Mouse (Mus musculus): ENCODE data around the gene Ppp2r5e. TPM values are rescaled to one million over a fixed set of nuclear protein-coding genes. Genes with fewer than 3 reads are reported as not detected.
A peak's percentile ranks its signal among the peaks of the same experiment; 100 is the strongest.

Ppp2r5e gene
- polyA plus RNA-seq, 1 experiment = 15.9 TPM

DNA sequence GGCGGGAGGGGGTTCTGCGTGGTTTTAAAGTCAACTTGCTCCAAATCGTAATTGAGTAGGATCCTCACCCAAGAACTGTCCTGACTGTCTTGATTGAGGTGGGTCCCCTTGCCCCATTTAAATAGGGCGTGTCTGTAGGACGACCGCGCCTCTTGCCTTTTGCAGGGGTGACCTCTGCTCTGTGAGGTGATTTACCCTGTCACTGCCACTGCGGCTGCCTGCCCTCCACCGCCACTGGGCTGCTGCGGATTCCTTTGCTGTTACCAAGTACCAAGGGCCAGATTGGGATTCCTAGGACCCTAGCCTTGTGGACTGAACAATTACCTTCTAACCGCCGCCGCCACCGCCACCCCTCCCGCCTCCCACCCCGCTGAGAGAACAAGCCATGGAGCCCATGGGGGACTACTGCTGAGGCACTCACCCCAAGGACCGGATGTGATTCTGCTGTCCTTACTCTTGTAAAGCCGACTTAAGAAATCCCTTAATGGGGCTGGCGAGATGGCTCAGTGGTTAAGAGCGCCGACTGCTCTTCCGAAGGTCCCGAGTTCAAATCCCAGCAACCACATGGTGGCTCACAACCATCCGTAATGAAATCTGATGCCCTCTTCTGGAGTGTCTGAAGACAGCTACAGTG lies 20.2 kb upstream of the Ppp2r5e start:
- Histone ChIP-seq H3K4me1 (peaks cover 12% of the 10 kb centered on the region; the same call in 1 of the 2 replicates), H3K27me3 (replicated peaks) (peaks cover 20% of the 10 kb centered on the region), H3K36me3 (replicated peaks; ENCODE audit: low read length) (no peaks in the 10 kb centered on the region), H3K4me3 (replicated peaks) (no peak overlapping the region), H3K9me3 (peaks cover 22% of the 10 kb centered on the region)
- no peak for TF ChIP-seq GATA1 (IDR thresholded peaks at IDR 0.05; ENCODE audit: borderline replicate concordance, low read length)
- no peak for TF ChIP-seq FLI1 (IDR thresholded peaks at IDR 0.05; ENCODE audit: low read length)

- H3K27me3 ChIP-seq (replicated peaks) = peaks cover 24% of the 10 kb centered on the region
- H3K4me3 ChIP-seq (replicated peaks) = no peak overlapping the region
- H3K9me3 ChIP-seq = peaks cover 16% of the 10 kb centered on the region
- peaks cover 12% of the 10 kb centered on the region; the same call in 1 of the 2 replicates for H3K4me1 ChIP-seq
- no peak for TF ChIP-seq FLI1 (IDR thresholded peaks at IDR 0.05; ENCODE audit: low read length)
- no peak for TF ChIP-seq GATA1 (IDR thresholded peaks at IDR 0.05; ENCODE audit: borderline replicate concordance, low read length)
- no peaks in the 10 kb centered on the region for H3K36me3 ChIP-seq (replicated peaks; ENCODE audit: low read length)
Measured at GRCm38 (mm10) chr12:75615556-75615955, 19.5 kb upstream of the Ppp2r5e start.

DNA sequence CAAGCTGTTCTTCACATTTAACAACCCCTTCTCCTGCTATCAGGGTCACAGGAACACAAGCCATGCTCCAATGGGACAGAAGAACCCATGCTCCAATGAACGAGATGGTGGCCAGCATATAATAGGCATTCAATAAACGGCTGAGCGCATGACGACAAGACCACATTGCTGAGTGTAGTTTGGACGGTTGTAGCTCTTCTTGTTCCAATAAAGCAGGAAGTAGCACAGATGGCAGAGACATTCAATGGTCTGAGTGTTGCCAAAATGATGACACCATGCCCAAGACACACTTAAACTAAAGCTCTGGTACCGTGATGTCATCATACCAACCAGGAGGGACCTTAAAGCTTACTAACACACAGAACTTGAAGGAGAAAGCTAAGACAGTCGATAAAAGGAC lies 16.7 kb upstream of the Ppp2r5e start:
- Histone ChIP-seq H3K27me3 (replicated peaks) (peaks cover 21% of the 10 kb centered on the region), H3K36me3 (replicated peaks; ENCODE audit: low read length) (no peaks in the 10 kb centered on the region), H3K4me3 (replicated peaks) (no peak overlapping the region), H3K4me1 (peaks cover 10% of the 10 kb centered on the region; the same call in 1 of the 2 replicates), H3K9me3 (peaks cover 10% of the 10 kb centered on the region)
- TF ChIP-seq FLI1 (IDR thresholded peaks at IDR 0.05; ENCODE audit: low read length) (no peak), GATA1 (IDR thresholded peaks at IDR 0.05; ENCODE audit: borderline replicate concordance, low read length) (no peak)

- Histone ChIP-seq H3K9me3 (peaks cover 12% of the 10 kb centered on the region), H3K27me3 (replicated peaks) (no peaks in the 10 kb centered on the region), H3K36me3 (replicated peaks; ENCODE audit: low read length) (no peaks in the 10 kb centered on the region), H3K4me1 (peaks cover 22% of the 10 kb centered on the region), H3K4me3 (replicated peaks) (no peak overlapping the region)
- no peak for TF ChIP-seq GATA1 (IDR thresholded peaks at IDR 0.05; ENCODE audit: borderline replicate concordance, low read length)
- no peak for TF ChIP-seq FLI1 (IDR thresholded peaks at IDR 0.05; ENCODE audit: low read length)
Measured at GRCm38 (mm10) chr12:75599490-75599889, 3.4 kb upstream of the Ppp2r5e start.

- no peaks in the 10 kb centered on the region for H3K36me3 ChIP-seq (replicated peaks; ENCODE audit: low read length)
- TF ChIP-seq GATA1 (IDR thresholded peaks at IDR 0.05; ENCODE audit: borderline replicate concordance, low read length) = no peak
- no peak for TF ChIP-seq FLI1 (IDR thresholded peaks at IDR 0.05; ENCODE audit: low read length)
- H3K27me3 ChIP-seq (replicated peaks) = no peaks in the 10 kb centered on the region
- peaks cover 27% of the 10 kb centered on the region for H3K4me1 ChIP-seq
- peaks cover 7% of the 10 kb centered on the region for H3K9me3 ChIP-seq
- no peak overlapping the region for H3K4me3 ChIP-seq (replicated peaks)
Measured at GRCm38 (mm10) chr12:75598988-75599387, 2.9 kb upstream of the Ppp2r5e start.

- no peaks in the 10 kb centered on the region for H3K27me3 ChIP-seq (replicated peaks)
- peaks cover 30% of the 10 kb centered on the region for H3K4me1 ChIP-seq
- no peak overlapping the region for H3K4me3 ChIP-seq (replicated peaks)
- H3K9me3 ChIP-seq = 0 out of 2 replicates have a peak, but pooled peaks cover 5% of the 10 kb centered on the region
- H3K36me3 ChIP-seq (replicated peaks; ENCODE audit: low read length) = peaks cover 7% of the 10 kb centered on the region
- TF ChIP-seq FLI1 (IDR thresholded peaks at IDR 0.05; ENCODE audit: low read length) (no peak), GATA1 (IDR thresholded peaks at IDR 0.05; ENCODE audit: borderline replicate concordance, low read length) (no peak)
Measured at GRCm38 (mm10) chr12:75597707-75598106, 1.7 kb upstream of the Ppp2r5e start.

- Histone ChIP-seq H3K9me3 (no peaks in the 10 kb centered on the region), H3K4me1 (peaks cover 30% of the 10 kb centered on the region), H3K27me3 (replicated peaks) (no peaks in the 10 kb centered on the region), H3K36me3 (replicated peaks; ENCODE audit: low read length) (peaks cover 26% of the 10 kb centered on the region), H3K4me3 (replicated peaks) (peak overlapping the region; percentile 97)
- TF ChIP-seq FLI1 (IDR thresholded peaks at IDR 0.05; ENCODE audit: low read length) (no peak), GATA1 (IDR thresholded peaks at IDR 0.05; ENCODE audit: borderline replicate concordance, low read length) (no peak)
Measured at GRCm38 (mm10) chr12:75595291-75596153, 523 bp downstream of the Ppp2r5e start.

GRCm38 (mm10) chr12:75594404-75594803 lies 1.6 kb downstream of the Ppp2r5e start:
- H3K4me3 ChIP-seq (replicated peaks) = peak overlapping the region; percentile 83
- H3K36me3 ChIP-seq (replicated peaks; ENCODE audit: low read length) = peaks cover 37% of the 10 kb centered on the region
- peaks cover 28% of the 10 kb centered on the region for H3K4me1 ChIP-seq
- H3K27me3 ChIP-seq (replicated peaks) = no peaks in the 10 kb centered on the region
- no peaks in the 10 kb centered on the region for H3K9me3 ChIP-seq
- TF ChIP-seq GATA1 (IDR thresholded peaks at IDR 0.05; ENCODE audit: borderline replicate concordance, low read length) = no peak
- TF ChIP-seq FLI1 (IDR thresholded peaks at IDR 0.05; ENCODE audit: low read length) = no peak

DNA sequence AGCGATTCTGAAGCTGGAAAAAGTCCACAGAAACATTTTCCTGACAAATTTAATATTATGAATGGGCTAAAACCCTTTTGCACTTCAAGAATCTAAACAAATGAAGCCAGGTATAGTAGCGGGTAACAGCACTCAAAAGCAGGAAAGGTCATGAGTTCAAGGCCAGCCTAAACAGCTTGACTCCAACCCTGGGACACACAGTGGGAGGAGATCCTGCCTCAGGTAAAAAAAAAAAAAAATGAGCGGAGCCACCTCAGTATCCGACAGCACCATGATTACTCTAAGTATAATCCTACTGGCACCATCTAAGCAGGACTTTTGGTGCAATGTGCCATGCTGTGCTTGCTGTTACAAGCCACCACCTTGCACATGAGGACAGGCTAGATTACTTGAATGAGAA lies 2.2 kb downstream of the Ppp2r5e start:
- no peaks in the 10 kb centered on the region for H3K9me3 ChIP-seq
- H3K27me3 ChIP-seq (replicated peaks) = no peaks in the 10 kb centered on the region
- TF ChIP-seq GATA1 (IDR thresholded peaks at IDR 0.05; ENCODE audit: borderline replicate concordance, low read length) (no peak), FLI1 (IDR thresholded peaks at IDR 0.05; ENCODE audit: low read length) (no peak)
- peaks cover 43% of the 10 kb centered on the region for H3K36me3 ChIP-seq (replicated peaks; ENCODE audit: low read length)
- peaks cover 22% of the 10 kb centered on the region for H3K4me1 ChIP-seq
- peak overlapping the region; percentile 65 for H3K4me3 ChIP-seq (replicated peaks)

GRCm38 (mm10) chr12:75587501-75587900 lies 8.5 kb downstream of the Ppp2r5e start:
- peaks cover 88% of the 10 kb centered on the region for H3K36me3 ChIP-seq (replicated peaks; ENCODE audit: low read length)
- H3K9me3 ChIP-seq = no peaks in the 10 kb centered on the region
- H3K4me3 ChIP-seq (replicated peaks) = no peak overlapping the region
- peaks cover 7% of the 10 kb centered on the region; the same call in 1 of the 2 replicates for H3K4me1 ChIP-seq
- H3K27me3 ChIP-seq (replicated peaks) = no peaks in the 10 kb centered on the region
- no peak for TF ChIP-seq GATA1 (IDR thresholded peaks at IDR 0.05; ENCODE audit: borderline replicate concordance, low read length)
- TF ChIP-seq FLI1 (IDR thresholded peaks at IDR 0.05; ENCODE audit: low read length) = no peak
